Comparison of ENCODE assay signal across 21 mouse cellular contexts in the genomic region with DNA sequence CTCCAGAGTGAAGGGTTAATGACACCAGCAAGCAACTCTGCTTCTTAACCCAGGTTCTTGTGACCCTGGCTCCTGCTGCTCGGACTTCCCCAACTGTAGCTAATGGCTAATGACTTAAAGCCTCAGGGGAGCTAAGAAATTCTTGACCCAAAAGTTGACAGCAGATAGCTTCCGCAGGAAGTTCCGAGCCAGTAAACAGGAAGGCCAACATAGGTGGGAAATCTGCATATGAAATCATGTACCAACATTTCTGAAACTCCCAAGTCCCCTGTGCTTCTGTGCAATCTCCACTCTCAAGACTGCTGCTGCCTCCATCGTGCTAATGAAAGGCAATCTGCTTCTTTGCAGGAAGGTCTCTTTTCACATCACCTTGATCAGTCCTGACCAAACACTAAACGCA. TPM values are rescaled to one million over a fixed set of nuclear protein-coding genes. Genes with fewer than 3 reads are reported as not detected.
DNase-seq lines count a peak whose midpoint lies in the region; ATAC-seq and TF ChIP-seq lines count a peak whose summit lies in the region.
"Had no signal": no experiment of that assay in that cellular context is flagged by ENCODE, and none has a peak within 500 bp of the region (broad histone marks: within the 10 kb centered on the region; RNA-seq: fewer than 3 reads in every experiment).

No protein-coding gene starts in this region.

- peak overlapping the region; percentile 81 for H3K27ac ChIP-seq in gastrocnemius, adult 2 months
- H3K27ac ChIP-seq in heart, postnatal 0 days (ENCODE audit: low read depth) = peak overlapping the region; percentile 66
- H3K27ac ChIP-seq in brown adipose tissue, adult 24 weeks (replicated peaks; ENCODE audit: low read depth, low read length) = peak overlapping the region; percentile 96
- H3K27ac ChIP-seq: embryonic facial prominence, embryonic 13.5 days; hindbrain, postnatal 0 days; macrophage; neural tube, embryonic 13.5 days had no signal

- peaks cover 11% of the 10 kb centered on the region; the same call in 1 of the 2 replicates for H3K4me1 ChIP-seq in heart, postnatal 0 days (ENCODE audit: control insufficient read depth, insufficient read depth)
- H3K4me1 ChIP-seq in brown adipose tissue, adult 24 weeks (ENCODE audit: control insufficient read depth, insufficient read depth, insufficient read length, low read length) = peaks cover 8% of the 10 kb centered on the region; the same call in 1 of the 2 replicates

- intact Hi-C loops in gastrocnemius, adult 2 months (cut with DNase I) = no loop called here
- intact Hi-C loops in gastrocnemius, postnatal 36 days (cut with DNase I) = no loop called here
- intact Hi-C loops in heart, postnatal 25 days (cut with DNase I) = no loop called here

- peak overlapping the region; percentile 32 for H3K4me3 ChIP-seq in gastrocnemius, adult 2 months
- H3K4me3 ChIP-seq in heart, postnatal 0 days (ENCODE audit: low read depth, low read length) = no peak overlapping the region
- no peak overlapping the region for H3K4me3 ChIP-seq in brown adipose tissue, adult 24 weeks (ENCODE audit: insufficient read depth, low read depth, low read length)
- H3K4me3 ChIP-seq: embryonic facial prominence, embryonic 13.5 days; limb, embryonic 15.5 days; neural tube, embryonic 13.5 days had no signal

- no peak for TF ChIP-seq CTCF in gastrocnemius, adult 2 months (IDR thresholded peaks at IDR 0.05)
- TF ChIP-seq CTCF in heart, postnatal 0 days (IDR thresholded peaks at IDR 0.05; ENCODE audit: low read depth) = no peak

- ATAC-seq in heart, postnatal 0 days (ENCODE audit: insufficient read depth, low read depth) = no peak
- ATAC-seq: CD4-positive, CD25-positive, alpha-beta regulatory T cell, adult 4 months; forebrain, postnatal 0 days; hindbrain, postnatal 0 days had no signal

- DNase-seq in gastrocnemius, adult 2 months = no peak
- no peak for DNase-seq in gastrocnemius, postnatal 36 days
- no peak for DNase-seq in heart, postnatal 0 days (ENCODE audit: low spot score)
- DNase-seq in heart, postnatal 25 days (ENCODE audit: low spot score) = no peak
- peak; percentile 28 to 49 for DNase-seq in kidney, postnatal 25 days
- DNase-seq in cerebellum, adult 8-10 months = no peak
- no peak for DNase-seq in gastrocnemius, postnatal 4 days (ENCODE audit: low spot score in 2 of 2)
- DNase-seq: adrenal gland, postnatal 36 days; cerebellum, adult 9-11 months; forebrain, postnatal 0 days; lung, embryonic 14.5 days; right cerebral cortex, postnatal 14 days; thymus, postnatal 14 days had no signal

- H3K9ac ChIP-seq in heart, postnatal 0 days (replicated peaks; ENCODE audit: low read depth, low read length) = no peak overlapping the region
- H3K9ac ChIP-seq: embryonic facial prominence, embryonic 13.5 days; forebrain, postnatal 0 days; limb, embryonic 15.5 days; lung, embryonic 14.5 days; neural tube, embryonic 13.5 days had no signal

- 0 out of 2 replicates have a peak, but pooled peaks have one; percentile 67 for TF ChIP-seq EP300 in heart, postnatal 0 days (IDR thresholded peaks at IDR 0.05; ENCODE audit: low read depth)

- no peaks in the 10 kb centered on the region for H3K36me3 ChIP-seq in heart, postnatal 0 days (replicated peaks; ENCODE audit: control insufficient read depth, insufficient read depth, low read length)
- H3K36me3 ChIP-seq: embryonic facial prominence, embryonic 13.5 days; limb, embryonic 15.5 days; neural tube, embryonic 13.5 days had no signal

- WGBS in heart, postnatal 0 days = 47% methylated on average over 5 of the region's 5 CpGs

- H3K9me3 ChIP-seq in heart, postnatal 0 days (replicated peaks; ENCODE audit: control insufficient read depth, low read length) = no peaks in the 10 kb centered on the region
- H3K9me3 ChIP-seq: embryonic facial prominence, embryonic 13.5 days; limb, embryonic 15.5 days; neural tube, embryonic 13.5 days had no signal

- no peak overlapping the region for H3K4me2 ChIP-seq in heart, postnatal 0 days (ENCODE audit: low read depth, low read length)
- H3K4me2 ChIP-seq: embryonic facial prominence, embryonic 13.5 days; limb, embryonic 15.5 days; lung, embryonic 14.5 days; midbrain, embryonic 11.5 days; neural tube, embryonic 13.5 days had no signal

- H3K27me3 ChIP-seq in heart, postnatal 0 days (ENCODE audit: control insufficient read depth, insufficient read depth, low read length) = no peaks in the 10 kb centered on the region
- H3K27me3 ChIP-seq: embryonic facial prominence, embryonic 13.5 days; limb, embryonic 15.5 days; neural tube, embryonic 13.5 days had no signal

RNA-seq across cellular contexts. Expression of a gene that starts 3.4 kb away (rescaled TPM):
- total RNA-seq in gastrocnemius, adult 2 months (2021) = 10 to 100 TPM; 30.0 to 34.1 TPM
- total RNA-seq in gastrocnemius, postnatal 36 days (2021) = 10 to 100 TPM; 29.3 to 33.2 TPM
- 15.9 and 20.7 TPM in 2 replicates for total RNA-seq in heart, postnatal 0 days (2014; rRNA removed; ENCODE audit: low replicate concordance)
- 21.9 and 25.3 TPM in 2 replicates for polyA plus RNA-seq in heart, postnatal 0 days (2015; fragmentation: Nextera tagmentation; extraction: Ambion mirVana)
- total RNA-seq in heart, postnatal 25 days (2021) = 10 to 100 TPM; 25.9 to 27.2 TPM
- polyA plus RNA-seq in brown adipose tissue, adult 24 weeks (2012; ENCODE audit: insufficient read depth, insufficient read length, missing spikeins) = 18.3 and 20.6 TPM in 2 replicates
- 10 to 100 TPM; 27.7 to 31.8 TPM for total RNA-seq in gastrocnemius, postnatal 4 days (2021)

RNA-seq across cellular contexts. Expression of a gene that starts 15.0 kb away (rescaled TPM):
- total RNA-seq in gastrocnemius, adult 2 months (2021) = 10 to 100 TPM in 1 of 2 experiments, 1 to 10 TPM in 1; 8.8 to 10.9 TPM
- 10 to 100 TPM in 1 of 2 experiments, 1 to 10 TPM in 1; 8.5 to 11.9 TPM for total RNA-seq in gastrocnemius, postnatal 36 days (2021)
- total RNA-seq in heart, postnatal 0 days (2014; rRNA removed; ENCODE audit: low replicate concordance) = 1.3 and 4.1 TPM in 2 replicates
- polyA plus RNA-seq in heart, postnatal 0 days (2015; fragmentation: Nextera tagmentation; extraction: Ambion mirVana) = 8.9 and 13.0 TPM in 2 replicates
- total RNA-seq in heart, postnatal 25 days (2021) = 1 to 10 TPM; 7.7 to 9.4 TPM
- polyA plus RNA-seq in brown adipose tissue, adult 24 weeks (2012; ENCODE audit: insufficient read depth, insufficient read length, missing spikeins) = 89.5 and 149 TPM in 2 replicates
- total RNA-seq in gastrocnemius, postnatal 4 days (2021) = 10 to 100 TPM; 18.2 to 21.6 TPM

RNA-seq across cellular contexts. Expression of a gene that starts 30.5 kb away (rescaled TPM):
- total RNA-seq in gastrocnemius, adult 2 months (2021) = 10 to 100 TPM; 16.6 to 16.8 TPM
- 10 to 100 TPM; 15.7 to 21.0 TPM for total RNA-seq in gastrocnemius, postnatal 36 days (2021)
- total RNA-seq in heart, postnatal 0 days (2014; rRNA removed; ENCODE audit: low replicate concordance) = 64.2 and 78.2 TPM in 2 replicates
- polyA plus RNA-seq in heart, postnatal 0 days (2015; fragmentation: Nextera tagmentation; extraction: Ambion mirVana) = 24.8 and 30.4 TPM in 2 replicates
- 10 to 100 TPM; 28.5 to 32.3 TPM for total RNA-seq in heart, postnatal 25 days (2021)
- 40.9 and 98.4 TPM in 2 replicates for polyA plus RNA-seq in brown adipose tissue, adult 24 weeks (2012; ENCODE audit: insufficient read depth, insufficient read length, missing spikeins)
- total RNA-seq in gastrocnemius, postnatal 4 days (2021) = 10 to 100 TPM; 13.1 to 14.2 TPM

RNA-seq across cellular contexts. Expression of a gene that starts 49.5 kb away (rescaled TPM):
- total RNA-seq in gastrocnemius, adult 2 months (2021) = 10 to 100 TPM; 35.1 to 36.9 TPM
- total RNA-seq in gastrocnemius, postnatal 36 days (2021) = 10 to 100 TPM; 29.9 to 36.8 TPM
- 29.3 and 36.5 TPM in 2 replicates for total RNA-seq in heart, postnatal 0 days (2014; rRNA removed; ENCODE audit: low replicate concordance)
- polyA plus RNA-seq in heart, postnatal 0 days (2015; fragmentation: Nextera tagmentation; extraction: Ambion mirVana) = 89.0 and 93.7 TPM in 2 replicates
- total RNA-seq in heart, postnatal 25 days (2021) = 10 to 100 TPM; 43.0 to 49.7 TPM
- 40.0 and 49.0 TPM in 2 replicates for polyA plus RNA-seq in brown adipose tissue, adult 24 weeks (2012; ENCODE audit: insufficient read depth, insufficient read length, missing spikeins)
- total RNA-seq in gastrocnemius, postnatal 4 days (2021) = 10 to 100 TPM; 56.2 to 61.9 TPM

RNA-seq across cellular contexts. Expression of a gene that starts 49.9 kb away (rescaled TPM):
- 1 to 10 TPM; 2.7 to 3.3 TPM for total RNA-seq in gastrocnemius, adult 2 months (2021)
- 1 to 10 TPM; 2.1 to 3.6 TPM for total RNA-seq in gastrocnemius, postnatal 36 days (2021)
- total RNA-seq in heart, postnatal 0 days (2014; rRNA removed; ENCODE audit: low replicate concordance) = 6.2 and 12.6 TPM in 2 replicates
- 4.9 and 6.3 TPM in 2 replicates for polyA plus RNA-seq in heart, postnatal 0 days (2015; fragmentation: Nextera tagmentation; extraction: Ambion mirVana)
- total RNA-seq in heart, postnatal 25 days (2021) = 1 to 10 TPM; 4.3 to 4.5 TPM
- polyA plus RNA-seq in brown adipose tissue, adult 24 weeks (2012; ENCODE audit: insufficient read depth, insufficient read length, missing spikeins) = 4.0 and 5.8 TPM in 2 replicates
- 1 to 10 TPM; 7.0 to 7.4 TPM for total RNA-seq in gastrocnemius, postnatal 4 days (2021)

Comparison
In these comparisons a context has a peak if more than half of its experiments do, and no peak if none do; other contexts are left out.
1. DNase-seq: peak in kidney, postnatal 25 days (2 of 2); none in gastrocnemius, adult 2 months (single experiment), gastrocnemius, postnatal 36 days (0 of 2), heart, postnatal 0 days (single experiment), heart, postnatal 25 days (single experiment), cerebellum, adult 8-10 months (single experiment) and gastrocnemius, postnatal 4 days (0 of 2).
2. Peak in every context shown above with its lines, with median percentiles within 50 percentile points of each other: H3K27ac ChIP-seq.